ENCODE assay signal across 18 mouse cellular contexts in the genomic region with DNA sequence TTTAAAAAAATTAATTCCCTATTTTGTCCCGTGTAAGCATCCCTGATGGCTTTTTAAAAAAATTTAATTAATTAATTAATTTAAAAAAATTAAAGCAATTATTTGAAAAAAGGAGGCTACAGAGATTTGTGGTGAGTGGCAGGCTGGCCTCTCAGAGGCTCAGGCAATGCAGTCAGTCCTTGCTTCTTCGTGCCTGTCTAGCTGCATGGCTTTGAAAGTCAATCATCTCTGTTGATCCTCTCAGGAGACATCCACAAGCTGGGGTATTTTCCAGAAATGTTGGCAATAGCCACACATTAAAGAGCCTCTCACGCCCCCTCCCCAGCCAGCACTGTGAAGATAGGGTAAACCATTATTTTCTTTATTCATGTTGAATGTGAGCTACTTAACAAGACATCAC. TPM values are rescaled to one million over a fixed set of nuclear protein-coding genes. Genes with fewer than 3 reads are reported as not detected.
A peak's percentile ranks its signal among the peaks of the same experiment; 100 is the strongest.
DNase-seq lines count a peak whose midpoint lies in the region; ATAC-seq lines count a peak whose summit lies in the region.
"Had no signal": no experiment of that assay in that cellular context is flagged by ENCODE, and none has a peak within 500 bp of the region (broad histone marks: within the 10 kb centered on the region; RNA-seq: fewer than 3 reads in every experiment).

No protein-coding gene starts in this region.

- H3K4me1 ChIP-seq in hindbrain, embryonic 11.5 days (replicated peaks; ENCODE audit: control insufficient read depth, insufficient read depth, low read length): no peaks in the 10 kb centered on the region
- peaks cover 25% of the 10 kb centered on the region for H3K4me1 ChIP-seq in hindbrain, embryonic 10.5 days (replicated peaks)
- peaks cover 50% of the 10 kb centered on the region for H3K4me1 ChIP-seq in neural tube, embryonic 13.5 days (replicated peaks)
- H3K4me1 ChIP-seq in neural tube, embryonic 15.5 days: peaks cover 24% of the 10 kb centered on the region
- H3K4me1 ChIP-seq in hindbrain, embryonic 14.5 days (replicated peaks; ENCODE audit: control insufficient read depth, insufficient read depth, low read length): 0 out of 2 replicates have a peak, but pooled peaks cover 15% of the 10 kb centered on the region
- H3K4me1 ChIP-seq: megakaryocyte, embryonic 14.5 days had no signal

- 77% methylated on average over 3 of the region's 3 CpGs for WGBS in hindbrain, embryonic 11.5 days
- WGBS in hindbrain, embryonic 10.5 days: 82% methylated on average over 3 of the region's 3 CpGs
- 47% methylated on average over 3 of the region's 3 CpGs for whole genome bisulfite sequencing in neural tube, embryonic 13.5 days
- 49% methylated on average over 3 of the region's 3 CpGs for WGBS in neural tube, embryonic 15.5 days
- WGBS in hindbrain, embryonic 14.5 days: 44% methylated on average over 3 of the region's 3 CpGs

- no peak for DNase-seq in hindbrain, embryonic 11.5 days (ENCODE audit: low spot score)
- DNase-seq in hindbrain, embryonic 10.5 days (ENCODE audit: low spot score): no peak
- no peak for DNase-seq in hindbrain, embryonic 14.5 days (ENCODE audit: low spot score)
- no peak for DNase-seq in layer of hippocampus, adult 11-12 months (ENCODE audit: low spot score)
- no peak for DNase-seq in liver
- DNase-seq: cerebellum, adult 2 months; gastrocnemius, postnatal 10 days; heart, adult 11 months; kidney, adult 8-10 months; kidney, postnatal 25 days; lung, adult 18-20 months had no signal

- no peak overlapping the region for H3K4me2 ChIP-seq in hindbrain, embryonic 11.5 days (replicated peaks; ENCODE audit: low read depth, low read length)
- H3K4me2 ChIP-seq in neural tube, embryonic 13.5 days: no peak overlapping the region
- no peak overlapping the region for H3K4me2 ChIP-seq in neural tube, embryonic 15.5 days
- H3K4me2 ChIP-seq in hindbrain, embryonic 14.5 days (replicated peaks): no peak overlapping the region
- H3K4me2 ChIP-seq: liver, embryonic 11.5 days had no signal

- ATAC-seq in hindbrain, embryonic 11.5 days (ENCODE audit: low FRiP score): 0 out of 2 replicates have a peak, but pooled peaks have one; percentile 38
- ATAC-seq in neural tube, embryonic 13.5 days (ENCODE audit: low read depth): no peak
- no peak for ATAC-seq in neural tube, embryonic 15.5 days (ENCODE audit: low FRiP score)
- ATAC-seq in hindbrain, embryonic 14.5 days (ENCODE audit: low FRiP score): peak; percentile 52; the same call in 1 of the 2 replicates

- no peak overlapping the region for H3K27ac ChIP-seq in hindbrain, embryonic 11.5 days (ENCODE audit: low read depth, low read length)
- no peak overlapping the region for H3K27ac ChIP-seq in hindbrain, embryonic 10.5 days
- H3K27ac ChIP-seq in neural tube, embryonic 13.5 days (replicated peaks): peak overlapping the region; percentile 61
- no peak overlapping the region for H3K27ac ChIP-seq in neural tube, embryonic 15.5 days (replicated peaks)
- H3K27ac ChIP-seq in hindbrain, embryonic 14.5 days: no peak overlapping the region
- H3K27ac ChIP-seq: limb, embryonic 10.5 days; stomach, postnatal 0 days had no signal

- H3K9me3 ChIP-seq in hindbrain, embryonic 11.5 days (ENCODE audit: control insufficient read depth, low read length): no peaks in the 10 kb centered on the region
- no peaks in the 10 kb centered on the region for H3K9me3 ChIP-seq in hindbrain, embryonic 10.5 days
- H3K9me3 ChIP-seq in neural tube, embryonic 13.5 days: no peaks in the 10 kb centered on the region
- H3K9me3 ChIP-seq in neural tube, embryonic 15.5 days (replicated peaks): no peaks in the 10 kb centered on the region
- no peaks in the 10 kb centered on the region for H3K9me3 ChIP-seq in hindbrain, embryonic 14.5 days (ENCODE audit: control insufficient read depth, low read length)
- H3K9me3 ChIP-seq: embryonic facial prominence, embryonic 10.5 days; limb, embryonic 10.5 days had no signal

- H3K4me3 ChIP-seq in hindbrain, embryonic 11.5 days (ENCODE audit: low read depth, low read length): no peak overlapping the region
- no peak overlapping the region for H3K4me3 ChIP-seq in hindbrain, embryonic 10.5 days
- H3K4me3 ChIP-seq in neural tube, embryonic 13.5 days: no peak overlapping the region
- H3K4me3 ChIP-seq in neural tube, embryonic 15.5 days (replicated peaks): no peak overlapping the region
- no peak overlapping the region for H3K4me3 ChIP-seq in hindbrain, embryonic 14.5 days (replicated peaks; ENCODE audit: low read length)
- H3K4me3 ChIP-seq: embryonic facial prominence, embryonic 10.5 days; limb, embryonic 10.5 days; megakaryocyte, embryonic 14.5 days had no signal

- H3K9ac ChIP-seq in hindbrain, embryonic 11.5 days (ENCODE audit: low read depth, low read length): no peak overlapping the region
- H3K9ac ChIP-seq in neural tube, embryonic 13.5 days: no peak overlapping the region
- H3K9ac ChIP-seq in neural tube, embryonic 15.5 days (replicated peaks): no peak overlapping the region
- no peak overlapping the region for H3K9ac ChIP-seq in hindbrain, embryonic 14.5 days

- no peaks in the 10 kb centered on the region for H3K36me3 ChIP-seq in hindbrain, embryonic 11.5 days (ENCODE audit: control insufficient read depth, insufficient read depth, low read length)
- no peaks in the 10 kb centered on the region for H3K36me3 ChIP-seq in hindbrain, embryonic 10.5 days
- no peaks in the 10 kb centered on the region for H3K36me3 ChIP-seq in neural tube, embryonic 13.5 days
- no peaks in the 10 kb centered on the region for H3K36me3 ChIP-seq in neural tube, embryonic 15.5 days
- H3K36me3 ChIP-seq in hindbrain, embryonic 14.5 days (replicated peaks; ENCODE audit: control insufficient read depth, insufficient read depth): no peaks in the 10 kb centered on the region
- H3K36me3 ChIP-seq: embryonic facial prominence, embryonic 10.5 days; limb, embryonic 10.5 days had no signal

- H3K27me3 ChIP-seq in hindbrain, embryonic 11.5 days (ENCODE audit: control insufficient read depth, insufficient read depth, low read length): no peaks in the 10 kb centered on the region
- H3K27me3 ChIP-seq in hindbrain, embryonic 10.5 days (ENCODE audit: insufficient read depth, poor library complexity, severe bottlenecking): no peaks in the 10 kb centered on the region
- H3K27me3 ChIP-seq in neural tube, embryonic 13.5 days: no peaks in the 10 kb centered on the region
- H3K27me3 ChIP-seq in neural tube, embryonic 15.5 days (replicated peaks): no peaks in the 10 kb centered on the region
- H3K27me3 ChIP-seq in hindbrain, embryonic 14.5 days (ENCODE audit: control insufficient read depth, insufficient read depth, low read length): no peaks in the 10 kb centered on the region

RNA-seq across cellular contexts. Expression of gene Thumpd2, which starts 54.7 kb away (rescaled TPM):
- polyA plus RNA-seq in hindbrain, embryonic 11.5 days (2014; fragmentation: Nextera tagmentation; extraction: Ambion mirVana): 12.5 and 13.7 TPM in 2 replicates
- 12.0 and 12.4 TPM in 2 replicates for polyA plus RNA-seq in hindbrain, embryonic 10.5 days (2016; fragmentation: Nextera tagmentation; extraction: Ambion mirVana)
- polyA plus RNA-seq in neural tube, embryonic 13.5 days (2015; fragmentation: Nextera tagmentation; extraction: Ambion mirVana): 8.6 and 9.6 TPM in 2 replicates
- 7.5 and 10.8 TPM in 2 replicates for polyA plus RNA-seq in neural tube, embryonic 15.5 days (2015; fragmentation: Nextera tagmentation; extraction: Ambion mirVana)
- 8.8 and 9.8 TPM in 2 replicates for polyA plus RNA-seq in hindbrain, embryonic 14.5 days (2014; fragmentation: Nextera tagmentation; extraction: Ambion mirVana)

Comparison
In these comparisons a context has a peak if more than half of its experiments do, and no peak if none do; other contexts are left out.
1. ATAC-seq: peak in hindbrain, embryonic 11.5 days (single experiment) and hindbrain, embryonic 14.5 days (single experiment); none in neural tube, embryonic 13.5 days (single experiment) and neural tube, embryonic 15.5 days (single experiment).